Mouse (Mus musculus) layer of hippocampus, adult 9-10 months (tissue): ENCODE measurements around the gene Rrm1.
A peak's percentile ranks its signal among the peaks of the same experiment; 100 is the strongest.
"Not testable (repeated sequence)": the region's sequence is repeated elsewhere in the genome, so short reads cannot be mapped to it uniquely, and the experiment has no call there.

ENCODE experiments used
- DNase-seq: peaks from one replicate; pipeline ENCODE4 v3.0.0; 2022; ENCODE audit warnings: low spot score

Gene Rrm1

GRCm38 (mm10) chr7:102441657-102442391 is at the start of gene Rrm1:
Rrm1 (plus strand) TSS chr7:102441695.
- peak; percentile 88 for DNase-seq

GRCm38 (mm10) chr7:102393898-102394297 is 47.6 kb upstream of the Rrm1 start:
- DNase-seq: no peak

GRCm38 (mm10) chr7:102395894-102396293 is 45.6 kb upstream of the Rrm1 start:
- no peak for DNase-seq

- DNase-seq: no peak
These were observed 45.2 kb upstream of the Rrm1 start for GRCm38 (mm10) chr7:102396331-102396730.

- no peak for DNase-seq
These were observed 42.2 kb upstream of the Rrm1 start for GRCm38 (mm10) chr7:102399180-102399731.

- DNase-seq: no peak
These were observed 37.4 kb upstream of the Rrm1 start for GRCm38 (mm10) chr7:102404118-102404517.

GRCm38 (mm10) chr7:102407440-102407839 is 34.1 kb upstream of the Rrm1 start:
- DNase-seq: no peak

- DNase-seq: not testable (repeated sequence)
These were observed 26.2 kb upstream of the Rrm1 start for GRCm38 (mm10) chr7:102415272-102415671.

- no peak for DNase-seq
These were observed 25.7 kb upstream of the Rrm1 start for GRCm38 (mm10) chr7:102415841-102416240.

- DNase-seq: peak; percentile 30
These were observed 24.1 kb upstream of the Rrm1 start for GRCm38 (mm10) chr7:102417398-102417797.

GRCm38 (mm10) chr7:102422036-102422435 is 19.5 kb upstream of the Rrm1 start:
- no peak for DNase-seq

GRCm38 (mm10) chr7:102425933-102426685 is 15.4 kb upstream of the Rrm1 start:
- DNase-seq: no peak

- DNase-seq: no peak
These were observed 7.2 kb upstream of the Rrm1 start for GRCm38 (mm10) chr7:102434344-102434743.

- DNase-seq: no peak
These were observed 456 bp upstream of the Rrm1 start for GRCm38 (mm10) chr7:102440822-102441656.

GRCm38 (mm10) chr7:102442432-102442831 is 937 bp downstream of the Rrm1 start:
- DNase-seq: no peak

GRCm38 (mm10) chr7:102444301-102444700 is 2.8 kb downstream of the Rrm1 start:
- DNase-seq: no peak

GRCm38 (mm10) chr7:102446438-102446837 is 4.9 kb downstream of the Rrm1 start:
- no peak for DNase-seq

- no peak for DNase-seq
These were observed 17.3 kb downstream of the Rrm1 start for GRCm38 (mm10) chr7:102458618-102459380.

- DNase-seq: no peak
These were observed 26.1 kb downstream of the Rrm1 start for GRCm38 (mm10) chr7:102467566-102467965.

- DNase-seq: no peak
These were observed 31.2 kb downstream of the Rrm1 start for GRCm38 (mm10) chr7:102472675-102473074.

GRCm38 (mm10) chr7:102476601-102477000 is 35.1 kb downstream of the Rrm1 start:
- DNase-seq: no peak
